Mouse (Mus musculus) C2C12 (cell line): ENCODE data around the gene Skap1. TPM values are rescaled to one million over a fixed set of nuclear protein-coding genes. Genes with fewer than 3 reads are reported as not detected.

Experiments used
- H3K27me3 ChIP-seq: one replicate; pipeline ENCODE4 v1.6.1; 2011; ENCODE audit not compliant: control insufficient read depth, insufficient read depth, insufficient read length
- H3K36me3 ChIP-seq: one replicate; pipeline ENCODE4 v1.6.1; 2011; ENCODE audit not compliant: control insufficient read depth, insufficient read depth
- H3K4me3 ChIP-seq: one replicate; pipeline ENCODE4 v1.5.1; 2011; ENCODE audit warnings: mild to moderate bottlenecking, control low read depth; ENCODE audit not compliant: poor library complexity, insufficient read depth, severe bottlenecking
- H3K79me2 ChIP-seq: one replicate; pipeline ENCODE4 v1.6.1; 2011; ENCODE audit not compliant: control insufficient read depth, insufficient read depth
- H3K79me3 ChIP-seq: one replicate; pipeline ENCODE4 v1.6.1; 2011; ENCODE audit warnings: low read depth, control low read depth
- H3ac ChIP-seq: one replicate; pipeline ENCODE3; 2011; ENCODE audit warnings: low read depth; ENCODE audit not compliant: control insufficient read depth, insufficient read length
- CEBPB ChIP-seq: IDR thresholded peaks from one replicate; pipeline ENCODE4 v1.6.1; 2011; ENCODE audit warnings: low read depth, mild to moderate bottlenecking, control low read depth, moderate library complexity
- CTCF ChIP-seq: IDR thresholded peaks from one replicate; pipeline ENCODE4 v1.5.1; 2011; ENCODE audit not compliant: control insufficient read depth, insufficient read depth, insufficient read length
- FOSL1 ChIP-seq: IDR thresholded peaks from one replicate; pipeline ENCODE4 v1.8.0; 2011; ENCODE audit warnings: mild to moderate bottlenecking, low read length; ENCODE audit not compliant: poor library complexity, insufficient read depth, severe bottlenecking
- MAX ChIP-seq: IDR thresholded peaks from one replicate; pipeline ENCODE4 v1.6.1; 2011; ENCODE audit warnings: mild to moderate bottlenecking, control low read depth
- MYOD1 ChIP-seq: IDR thresholded peaks from one replicate; pipeline ENCODE4 v1.6.1; 2011; ENCODE audit warnings: low read depth; ENCODE audit not compliant: control insufficient read depth, insufficient read length
- MYOG ChIP-seq: IDR thresholded peaks from one replicate; pipeline ENCODE4 v1.6.1; 2011; ENCODE audit not compliant: control insufficient read depth, insufficient read length; ENCODE audit errors: extremely low read depth
- USF1 ChIP-seq: IDR thresholded peaks from one replicate; pipeline ENCODE4 v1.6.1; 2011; ENCODE audit warnings: low read depth, mild to moderate bottlenecking, control low read depth, moderate library complexity
- polyA plus RNA-seq: library from polyadenylated mRNA; unstranded; fragments of >200 nt; fragmentation: generic; extraction: Trizol; gene quantifications from one replicate; pipeline ENCODE4 v1.2.1, GENCODE M21; 2012; ENCODE audit warnings: missing spikeins

Skap1 gene
- polyA plus RNA-seq, 1 experiment: 0.04 TPM

DNA sequence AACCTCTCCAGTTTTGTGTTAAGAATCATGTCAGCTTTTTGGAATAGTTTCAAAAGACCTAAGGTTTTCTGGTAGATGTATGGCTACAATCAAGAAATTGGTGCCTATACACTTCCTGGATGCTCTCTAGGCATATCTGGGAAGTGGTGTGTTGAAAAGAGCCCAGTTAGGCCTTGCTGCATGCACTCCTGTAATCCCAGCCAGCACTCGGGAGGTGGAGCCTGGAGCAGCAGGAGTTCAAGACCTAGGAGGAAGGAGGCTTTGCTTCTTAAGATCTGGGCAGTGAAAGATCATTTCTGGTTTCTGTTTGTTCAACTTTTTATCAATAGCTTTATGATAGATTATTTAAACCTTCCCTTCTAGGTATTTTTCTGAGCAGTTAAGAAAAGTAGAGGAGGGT lies 326.3 kb downstream of the Skap1 start:
- H3K36me3 ChIP-seq: peaks cover 25% of the 10 kb centered on the region
- no peaks in the 10 kb centered on the region for H3K27me3 ChIP-seq
- H3ac ChIP-seq: no peak overlapping the region
- peaks cover 73% of the 10 kb centered on the region for H3K79me2 ChIP-seq
- TF ChIP-seq FOSL1: no peak
- TF ChIP-seq MYOD1: no peak
- TF ChIP-seq MAX: no peak
- no peak for TF ChIP-seq USF1
- TF ChIP-seq CEBPB: no peak
- peak overlapping the region; percentile 84 for H3K4me3 ChIP-seq
- peaks cover 50% of the 10 kb centered on the region for H3K79me3 ChIP-seq

DNA sequence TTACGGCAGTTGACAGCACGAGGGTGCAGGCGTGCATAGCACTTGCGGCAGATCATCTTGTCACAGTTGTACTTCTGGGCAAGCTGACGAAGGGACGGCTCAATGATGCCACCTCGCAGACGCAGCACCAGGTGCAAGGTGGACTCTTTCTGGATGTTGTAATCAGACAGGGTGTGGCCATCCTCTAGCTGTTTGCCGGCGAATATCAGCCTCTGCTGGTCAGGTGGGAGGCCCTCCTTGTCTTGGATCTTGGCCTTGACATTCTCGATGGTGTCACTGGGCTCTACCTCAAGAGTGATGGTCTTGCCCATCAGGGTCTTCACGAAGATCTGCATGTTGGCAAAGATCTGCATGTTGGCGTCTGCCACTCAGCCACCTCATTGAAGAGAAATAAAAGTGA lies 331.1 kb downstream of the Skap1 start:
- TF ChIP-seq MYOG: no peak
- no peak for TF ChIP-seq CEBPB
- TF ChIP-seq CTCF: no peak
- no peak for TF ChIP-seq MYOD1
- TF ChIP-seq FOSL1: no peak
- no peak for TF ChIP-seq MAX
- TF ChIP-seq USF1: no peak
- Histone ChIP-seq H3K36me3 (peaks cover 61% of the 10 kb centered on the region), H3K4me3 (no peak overlapping the region), H3K79me2 (peaks cover 100% of the 10 kb centered on the region), H3K79me3 (peaks cover 84% of the 10 kb centered on the region), H3ac (no peak overlapping the region), H3K27me3 (no peaks in the 10 kb centered on the region)

- Histone ChIP-seq H3K27me3 (no peaks in the 10 kb centered on the region), H3K79me3 (peaks cover 84% of the 10 kb centered on the region), H3K79me2 (peaks cover 100% of the 10 kb centered on the region), H3K36me3 (peaks cover 64% of the 10 kb centered on the region), H3ac (no peak overlapping the region), H3K4me3 (no peak overlapping the region)
- TF ChIP-seq CEBPB: no peak
- no peak for TF ChIP-seq MYOD1
- no peak for TF ChIP-seq MYOG
- no peak for TF ChIP-seq USF1
- no peak for TF ChIP-seq FOSL1
Measured at GRCm38 (mm10) chr11:96796081-96796480, 331.7 kb downstream of the Skap1 start.

DNA sequence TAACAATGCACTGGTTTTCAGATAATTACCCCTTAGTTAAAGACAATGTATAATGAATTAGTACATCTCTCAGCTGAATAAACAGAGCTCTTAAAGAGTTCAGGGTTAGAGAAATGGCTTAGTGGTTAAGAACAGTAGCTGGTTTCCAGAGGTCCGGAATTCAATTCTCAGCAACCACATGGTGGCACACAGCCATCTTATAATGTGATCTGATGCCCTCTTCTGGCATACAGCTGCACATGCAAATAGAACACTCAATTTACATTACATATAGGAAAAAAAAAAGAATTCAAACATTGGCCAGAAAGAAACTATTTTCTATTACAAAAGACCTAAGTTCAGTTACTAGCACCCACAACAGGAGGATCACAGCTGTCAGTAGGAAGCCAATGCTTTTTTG lies 332.2 kb downstream of the Skap1 start:
- H3K4me3 ChIP-seq: no peak overlapping the region
- H3K27me3 ChIP-seq: no peaks in the 10 kb centered on the region
- no peak overlapping the region for H3ac ChIP-seq
- TF ChIP-seq MYOG (no peak), MAX (no peak), USF1 (no peak), CEBPB (no peak), CTCF (no peak), MYOD1 (no peak), FOSL1 (no peak)
- H3K79me2 ChIP-seq: peaks cover 100% of the 10 kb centered on the region
- peaks cover 79% of the 10 kb centered on the region for H3K79me3 ChIP-seq
- H3K36me3 ChIP-seq: peaks cover 64% of the 10 kb centered on the region

GRCm38 (mm10) chr11:96799511-96799910 lies 335.1 kb downstream of the Skap1 start:
- H3K79me3 ChIP-seq: peaks cover 63% of the 10 kb centered on the region
- H3K27me3 ChIP-seq: no peaks in the 10 kb centered on the region
- TF ChIP-seq FOSL1: no peak
- no peak for TF ChIP-seq CEBPB
- no peak for TF ChIP-seq MAX
- no peak for TF ChIP-seq MYOD1
- TF ChIP-seq CTCF: no peak
- TF ChIP-seq MYOG: no peak
- TF ChIP-seq USF1: no peak
- H3K79me2 ChIP-seq: peaks cover 87% of the 10 kb centered on the region
- peaks cover 81% of the 10 kb centered on the region for H3K36me3 ChIP-seq
- H3K4me3 ChIP-seq: no peak overlapping the region
- no peak overlapping the region for H3ac ChIP-seq

- Histone ChIP-seq H3K27me3 (no peaks in the 10 kb centered on the region), H3K4me3 (no peak overlapping the region), H3K36me3 (peaks cover 99% of the 10 kb centered on the region), H3K79me3 (peaks cover 11% of the 10 kb centered on the region), H3K79me2 (peaks cover 26% of the 10 kb centered on the region), H3ac (no peak overlapping the region)
- TF ChIP-seq CEBPB (no peak), FOSL1 (no peak), MYOG (no peak), CTCF (no peak), MYOD1 (no peak), USF1 (no peak)
Measured at GRCm38 (mm10) chr11:96805606-96806005, 341.2 kb downstream of the Skap1 start.
